Mouse (Mus musculus): ENCODE results near the gene Rabep1. TPM values are rescaled to one million over a fixed set of nuclear protein-coding genes. Genes with fewer than 3 reads are reported as not detected.
"Not testable (repeated sequence)": the region's sequence is repeated elsewhere in the genome, so short reads cannot be mapped to it uniquely, and the experiment has no call there.

Gene Rabep1
- total RNA-seq, 2 experiments from 2014 or later = 128 to 130 TPM

GRCm38 (mm10) chr11:70873846-70874613 lies 29.5 kb downstream of the Rabep1 start:
- intact Hi-C loops (cut with DNase I) = no loop called here
- no peak for DNase-seq (ENCODE audit: low spot score in 2 of 2)

GRCm38 (mm10) chr11:70877670-70878069 lies 33.1 kb downstream of the Rabep1 start:
- intact Hi-C loops (cut with DNase I) = no loop called here
- DNase-seq (ENCODE audit: low spot score in 2 of 2) = no peak

- no peak for DNase-seq (ENCODE audit: low spot score in 2 of 2)
- intact Hi-C loops (cut with DNase I) = no loop called here
Measured at GRCm38 (mm10) chr11:70882905-70883430, 38.4 kb downstream of the Rabep1 start.

GRCm38 (mm10) chr11:70890643-70891042 lies 46.1 kb downstream of the Rabep1 start:
- intact Hi-C loops (cut with DNase I) = no loop called here
- no peak for DNase-seq (ENCODE audit: low spot score in 2 of 2)

GRCm38 (mm10) chr11:70891616-70892015 lies 47.0 kb downstream of the Rabep1 start:
- intact Hi-C loops (cut with DNase I) = no loop called here
- no peak for DNase-seq (ENCODE audit: low spot score in 2 of 2)

- intact Hi-C loops (cut with DNase I) = no loop called here
- no peak for DNase-seq (ENCODE audit: low spot score in 2 of 2)
Measured at GRCm38 (mm10) chr11:70897680-70898079, 53.1 kb downstream of the Rabep1 start.

GRCm38 (mm10) chr11:70898182-70898581 lies 53.6 kb downstream of the Rabep1 start:
- intact Hi-C loops (cut with DNase I) = not testable (repeated sequence)

GRCm38 (mm10) chr11:70906681-70907080 lies 62.1 kb downstream of the Rabep1 start:
- intact Hi-C loops (cut with DNase I) = no loop called here
- DNase-seq (ENCODE audit: low spot score in 2 of 2) = peak in 1 of 2 experiments; percentile 65

More at GRCm38 (mm10) chr11:70898182-70898581, 53.6 kb downstream of the Rabep1 start:
- not testable (repeated sequence) for DNase-seq (ENCODE audit: low spot score in 2 of 2)

GRCm38 (mm10) chr11:70911323-70911722 lies 66.7 kb downstream of the Rabep1 start:
- intact Hi-C loops (cut with DNase I) = no loop called here
- no peak for DNase-seq (ENCODE audit: low spot score in 2 of 2)

DNA sequence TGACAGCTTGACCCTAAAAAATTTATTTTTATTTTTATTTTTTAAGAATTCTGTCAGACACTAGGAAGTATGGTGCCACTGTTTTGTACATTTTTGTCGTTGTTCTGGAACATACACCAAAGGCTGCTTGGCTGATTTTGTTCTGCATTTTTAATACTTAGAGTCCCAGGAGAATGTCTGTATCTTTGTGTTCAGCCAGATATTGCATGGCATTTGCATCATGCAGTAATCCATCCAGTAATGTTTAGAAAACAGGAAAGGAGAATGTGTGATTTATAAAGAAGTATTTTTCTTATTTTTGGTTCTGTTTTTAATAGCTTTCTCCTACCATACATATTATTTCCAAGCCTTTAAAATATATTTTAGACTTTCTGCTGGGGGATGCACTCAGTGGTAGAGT lies 67.3 kb downstream of the Rabep1 start:
- DNase-seq (ENCODE audit: low spot score in 2 of 2) = no peak
- intact Hi-C loops (cut with DNase I) = no loop called here

GRCm38 (mm10) chr11:70917896-70918295 lies 73.3 kb downstream of the Rabep1 start:
- DNase-seq (ENCODE audit: low spot score in 2 of 2) = peak; percentile 47 to 91
- intact Hi-C loops (cut with DNase I) = loop anchor here (5.0 kb wide), 1 partner anchor 39 kb away; no protein-coding TSS in a partner anchor

DNA sequence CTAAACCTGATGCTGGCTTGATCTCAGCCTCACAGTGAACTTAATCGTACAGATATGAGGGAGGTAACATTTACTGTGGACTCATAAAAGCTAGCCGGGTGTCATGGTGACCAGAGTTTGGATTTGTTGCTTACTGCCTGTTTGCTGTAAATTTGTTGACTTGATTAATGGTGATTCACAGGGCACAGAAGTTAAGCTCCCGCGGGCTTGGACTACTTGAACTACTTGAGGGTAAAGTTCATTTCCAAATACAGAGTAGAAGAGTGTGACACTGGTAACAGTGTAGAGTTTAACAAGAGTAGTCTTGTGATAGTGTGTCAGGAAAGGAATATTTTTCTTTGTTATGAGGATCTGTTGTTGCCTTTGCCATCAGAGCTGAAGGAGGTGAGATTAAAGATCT lies 74.9 kb downstream of the Rabep1 start:
- intact Hi-C loops (cut with DNase I) = loop anchor here (5.0 kb wide), 1 partner anchor 38 kb away; no protein-coding TSS in a partner anchor

DNA sequence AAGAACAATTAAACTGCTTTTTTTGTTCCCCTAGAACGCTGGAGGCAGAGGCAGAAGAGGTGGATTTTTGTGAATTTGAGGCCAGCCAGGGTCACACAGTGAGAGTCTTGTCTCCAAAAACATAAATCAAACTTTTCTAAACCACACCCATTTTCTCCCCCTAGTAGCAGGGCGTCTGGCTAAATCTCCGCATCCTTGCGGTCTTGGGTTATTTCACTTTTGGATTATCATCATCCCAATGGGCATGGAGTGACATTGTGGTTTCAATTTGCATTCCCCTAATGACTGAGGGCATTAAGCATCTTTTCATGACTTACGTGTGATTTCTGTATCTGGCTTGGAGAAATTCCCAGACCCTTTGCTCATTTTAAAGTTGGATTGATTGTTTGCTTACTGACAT lies 86.9 kb downstream of the Rabep1 start:
- intact Hi-C loops (cut with DNase I) = no loop called here
- DNase-seq (ENCODE audit: low spot score in 2 of 2) = no peak

More for the DNA sequence above, 74.9 kb downstream of the Rabep1 start:
- no peak for DNase-seq (ENCODE audit: low spot score in 2 of 2)

DNA sequence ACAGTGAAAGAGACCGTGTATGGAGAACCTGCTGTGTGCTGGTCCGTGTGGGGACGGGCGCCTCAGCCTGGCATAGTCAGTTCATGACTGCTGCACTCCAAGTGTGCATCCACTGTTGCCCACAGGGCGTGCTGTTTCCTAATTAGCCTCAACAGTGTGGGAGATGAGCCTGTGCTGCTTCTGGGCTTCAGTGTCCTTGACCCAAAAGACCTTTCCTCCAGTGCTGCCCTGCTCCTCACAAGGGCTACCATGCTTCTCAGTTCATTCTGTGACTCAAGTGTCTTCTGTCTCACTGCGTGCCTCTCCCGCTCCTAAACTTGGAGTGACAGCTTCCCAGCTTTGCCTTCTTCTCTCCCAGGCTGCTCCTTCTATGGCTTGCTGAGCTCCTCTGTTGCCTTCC lies 90.7 kb downstream of the Rabep1 start:
- DNase-seq (ENCODE audit: low spot score in 2 of 2) = no peak
- intact Hi-C loops (cut with DNase I) = no loop called here

- no peak for DNase-seq (ENCODE audit: low spot score in 2 of 2)
- intact Hi-C loops (cut with DNase I) = no loop called here
Measured at GRCm38 (mm10) chr11:70942596-70942995, 98.0 kb downstream of the Rabep1 start.

- intact Hi-C loops (cut with DNase I) = no loop called here
- DNase-seq (ENCODE audit: low spot score in 2 of 2) = no peak
Measured at GRCm38 (mm10) chr11:70943651-70944050, 99.1 kb downstream of the Rabep1 start.

DNA sequence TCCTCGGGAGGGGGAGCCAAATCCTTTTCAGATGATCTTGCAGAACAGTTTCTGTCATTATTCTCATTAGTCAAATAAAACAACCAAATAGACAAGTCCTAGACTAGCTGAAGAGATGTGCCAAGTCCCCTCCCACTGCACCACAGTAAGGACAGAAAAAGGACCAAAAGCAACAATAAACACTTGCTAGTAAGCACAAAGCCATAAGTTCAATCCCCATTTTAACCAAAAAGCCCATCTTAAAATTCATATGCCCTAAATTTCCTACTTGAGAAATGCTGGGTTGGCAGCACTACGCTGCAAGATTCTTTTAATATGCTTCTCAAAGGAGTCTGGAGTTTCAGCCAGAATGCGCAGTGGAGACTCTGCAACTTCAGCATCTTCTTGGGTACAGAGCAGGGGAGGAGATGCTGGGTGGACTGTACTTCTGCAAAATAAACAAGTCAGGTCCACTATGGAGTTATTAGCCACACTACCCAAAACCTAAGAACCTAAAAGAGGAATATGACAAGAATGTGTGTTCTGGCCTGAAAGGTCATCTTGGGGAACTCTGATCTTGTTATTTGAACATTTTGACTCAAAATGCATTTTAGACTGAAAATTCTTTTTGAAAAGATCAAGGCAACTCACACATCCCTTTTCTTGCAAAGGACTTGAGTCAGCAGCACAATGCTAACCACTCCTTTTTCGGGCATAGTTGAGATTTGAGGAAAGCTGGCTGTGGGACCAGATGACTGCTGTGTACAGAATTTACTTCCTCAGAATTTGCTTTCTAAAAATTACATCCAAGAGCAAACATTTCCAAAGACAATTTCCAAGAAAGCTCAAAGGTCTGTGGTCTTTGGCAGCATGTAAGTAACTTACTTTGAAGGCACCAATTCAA lies 100.6 kb downstream of the Rabep1 start:
- peak; percentile 36 to 64 for DNase-seq (ENCODE audit: low spot score in 2 of 2)
- intact Hi-C loops (cut with DNase I) = no loop called here

DNA sequence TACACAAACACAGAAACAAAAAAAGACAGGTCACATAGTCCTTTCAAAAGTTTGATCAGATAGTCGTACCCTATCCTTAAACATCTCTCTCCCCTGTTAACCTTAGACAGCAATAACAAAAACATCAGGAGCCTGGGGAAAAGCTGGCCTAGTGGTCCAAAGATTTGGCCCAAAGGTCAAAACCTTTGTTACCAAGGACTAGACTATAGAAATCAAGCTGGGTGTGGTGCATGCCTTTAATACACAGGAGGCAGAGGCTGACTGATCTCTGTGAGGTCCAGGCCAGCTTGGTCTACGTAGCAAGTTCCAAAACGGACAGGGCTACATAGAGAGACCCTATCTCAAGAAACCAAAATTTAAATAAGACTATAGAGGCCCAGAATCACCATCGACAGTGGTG lies 110.1 kb downstream of the Rabep1 start:
- intact Hi-C loops (cut with DNase I) = loop anchor here (5.0 kb wide), 1 partner anchor 37 kb away; no protein-coding TSS in a partner anchor
- no peak for DNase-seq (ENCODE audit: low spot score in 2 of 2)

DNA sequence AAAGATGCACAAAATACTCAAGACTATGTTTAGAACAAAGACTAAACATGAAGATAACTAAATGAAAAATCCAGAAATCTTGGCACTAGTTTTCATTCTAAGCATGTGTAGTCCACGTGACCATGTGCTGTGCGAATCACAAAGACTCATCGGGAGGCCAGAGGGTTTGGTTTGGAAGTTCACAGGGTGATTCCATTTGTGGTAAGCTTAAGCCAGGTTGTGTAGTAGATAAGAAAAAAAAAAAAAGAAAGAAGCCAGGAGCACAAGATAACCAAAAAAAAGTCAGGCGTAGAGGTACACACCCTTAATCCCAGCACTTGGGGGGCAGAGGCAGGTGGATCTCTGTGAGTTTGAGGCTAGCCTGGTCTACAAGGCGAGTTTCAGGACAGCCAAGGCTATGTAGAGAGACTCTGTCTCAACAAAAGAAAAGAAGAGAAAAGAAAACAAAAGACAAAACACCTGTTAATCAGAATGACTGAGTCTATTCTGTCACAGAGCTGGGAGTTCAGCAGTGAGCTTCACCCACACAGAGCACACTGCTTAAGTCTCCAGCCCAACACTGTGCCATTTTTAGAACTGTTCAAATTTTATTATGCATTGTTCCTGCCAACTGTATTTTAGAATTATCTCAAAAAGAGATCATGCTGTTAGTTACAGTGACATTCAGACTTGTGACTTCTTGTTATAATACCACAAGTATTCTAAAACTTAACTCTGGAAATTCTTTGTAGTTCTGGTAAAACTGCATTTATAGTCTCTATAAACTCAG lies 116.4 kb downstream of the Rabep1 start:
- peak in 1 of 2 experiments; percentile 60 for DNase-seq (ENCODE audit: low spot score in 2 of 2)
- intact Hi-C loops (cut with DNase I) = no loop called here

Measured in left cerebral cortex, postnatal 25 days (tissue).